Mouse (Mus musculus): ENCODE data around the gene Rce1.

DNA sequence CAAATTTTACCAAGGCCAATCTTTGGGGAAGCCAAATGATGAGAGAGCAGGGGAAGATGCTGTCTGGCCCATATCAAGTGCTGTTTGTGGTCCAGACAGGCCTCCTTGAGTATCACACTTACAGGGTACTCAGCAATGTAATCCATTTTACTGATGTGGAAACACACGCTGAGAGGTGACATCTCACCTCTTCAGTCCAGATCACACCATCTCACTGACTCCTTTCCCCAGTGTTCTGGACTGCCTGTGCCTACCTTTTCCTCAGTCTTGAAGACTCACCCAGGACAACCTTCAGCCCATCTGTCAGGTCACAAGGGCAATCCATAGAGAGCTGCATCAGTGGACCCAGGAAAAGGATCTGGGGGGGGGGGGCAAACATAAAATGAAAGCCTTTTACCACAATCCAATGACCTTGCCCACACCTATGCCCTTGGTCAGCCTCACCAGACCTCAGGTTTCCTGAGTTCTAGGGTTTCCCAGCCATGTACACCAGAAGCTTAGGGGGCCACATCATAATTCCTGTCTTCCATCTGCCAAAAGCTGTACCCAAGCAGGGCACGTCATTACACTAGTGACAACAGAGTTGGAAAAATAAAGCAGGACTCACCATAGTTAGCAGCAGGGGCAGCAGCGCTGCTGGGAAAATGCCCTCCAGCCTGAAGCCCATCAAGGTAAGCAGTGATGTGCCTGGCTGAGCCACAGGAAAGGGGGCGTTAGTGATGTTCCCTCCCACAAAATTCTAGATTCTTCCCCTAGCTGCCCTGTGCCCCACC is 849 bp downstream of the Rce1 start:
- no peak for TF ChIP-seq CTCF (conservative IDR thresholded peaks at IDR 0.05; ENCODE audit: insufficient read depth, insufficient read length, low read depth, low read length)
- no peak for TF ChIP-seq POLR2A (IDR thresholded peaks at IDR 0.05; ENCODE audit: low read depth, low read length)
